Mouse (Mus musculus): Measurements from ENCODE around the gene Spaca3.
A peak's percentile ranks its signal among the peaks of the same experiment; 100 is the strongest.

The Spaca3 gene

GRCm38 (mm10) chr11:80858065-80858464 is at the start of gene Spaca3:
Gene Spaca3, plus strand, starts transcription at chr11:80858365.
- no peak for DNase-seq

DNA sequence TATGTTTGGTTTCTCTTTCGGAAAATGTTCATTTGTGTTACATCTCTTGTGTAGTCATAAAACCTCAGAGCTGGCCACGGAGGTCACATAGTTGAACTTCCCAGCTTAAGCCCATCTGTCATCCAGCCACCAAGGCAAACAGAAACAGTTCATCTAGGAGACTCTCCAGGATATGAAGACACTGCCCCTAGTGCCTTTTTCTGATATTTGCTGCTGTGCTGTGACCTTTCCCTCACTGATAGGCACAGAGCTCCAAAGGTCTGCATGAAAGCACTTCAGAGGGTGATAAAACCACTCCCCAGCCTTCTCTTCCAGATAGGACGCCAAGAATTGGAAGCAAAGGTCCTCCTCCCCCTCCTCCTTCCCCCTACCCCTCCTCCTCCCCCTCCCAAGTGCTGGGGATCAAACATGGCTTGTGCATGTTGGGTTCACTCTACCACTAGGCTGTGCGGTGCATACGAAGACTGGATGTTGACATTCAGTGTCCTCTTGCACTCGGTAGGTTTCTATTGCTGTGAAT is 49.6 kb upstream of the Spaca3 start:
- DNase-seq = peak; percentile 37 to 52

GRCm38 (mm10) chr11:80809666-80809992 is 48.5 kb upstream of the Spaca3 start:
- no peak for DNase-seq

- peak; percentile 27 to 65 for DNase-seq
These were observed 48.0 kb upstream of the Spaca3 start, which contains the start of gene Tmem98 for GRCm38 (mm10) chr11:80809993-80810821. Gene Tmem98, plus strand, starts transcription at chr11:80810175.

DNA sequence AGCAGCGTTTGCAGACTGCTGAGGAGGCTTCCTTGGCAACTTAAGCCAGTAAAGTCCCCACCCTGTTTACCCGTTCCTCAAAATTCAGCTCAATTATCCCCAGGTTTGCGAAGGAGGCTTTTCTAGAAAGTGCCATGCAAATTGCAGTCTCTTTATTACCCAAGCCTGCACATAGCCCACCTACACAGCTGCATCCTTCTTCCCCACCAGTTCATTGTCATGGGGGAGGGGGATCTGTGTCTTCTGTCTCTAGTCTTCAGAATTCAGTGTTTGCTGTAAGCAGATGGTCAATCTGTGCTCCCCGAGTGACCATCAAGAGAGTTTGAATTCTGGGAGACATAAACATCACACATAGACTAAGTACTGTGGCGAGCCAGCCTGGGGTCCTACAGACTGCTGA is 47.0 kb upstream of the Spaca3 start:
- DNase-seq = no peak

- DNase-seq = no peak
These were observed 42.8 kb upstream of the Spaca3 start for GRCm38 (mm10) chr11:80815354-80815753.

DNA sequence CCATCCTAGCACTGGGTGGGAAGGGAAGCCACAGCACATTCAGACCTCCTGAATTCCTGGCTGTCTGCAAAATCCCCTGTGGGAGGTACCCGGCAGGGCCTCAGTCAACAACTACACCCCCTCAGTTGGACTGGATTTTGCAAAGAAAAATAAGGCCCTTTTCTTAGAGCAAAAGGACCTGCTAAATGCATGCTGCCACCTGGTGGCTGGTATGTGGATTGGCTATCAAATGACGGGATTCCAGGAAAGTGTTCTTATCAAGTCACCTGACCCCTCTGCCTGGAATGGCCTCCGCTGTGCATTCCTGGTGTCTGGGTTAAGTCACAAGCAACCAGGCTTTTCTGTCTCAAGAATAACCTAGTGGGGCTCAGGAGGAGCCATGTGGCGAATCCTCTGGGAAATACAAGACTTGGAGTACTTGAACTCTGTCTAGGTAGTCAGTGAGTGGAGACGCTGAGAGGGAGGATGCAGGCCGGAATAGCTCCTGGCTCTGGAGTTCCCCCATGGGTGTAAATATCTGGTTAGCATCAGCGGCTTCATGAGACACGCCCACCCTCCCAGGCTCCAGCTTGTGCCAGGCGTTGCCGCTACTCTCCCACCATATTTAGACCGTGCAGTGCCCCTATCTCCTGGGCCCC is 40.0 kb upstream of the Spaca3 start:
- DNase-seq = peak; percentile 86 to 89

DNA sequence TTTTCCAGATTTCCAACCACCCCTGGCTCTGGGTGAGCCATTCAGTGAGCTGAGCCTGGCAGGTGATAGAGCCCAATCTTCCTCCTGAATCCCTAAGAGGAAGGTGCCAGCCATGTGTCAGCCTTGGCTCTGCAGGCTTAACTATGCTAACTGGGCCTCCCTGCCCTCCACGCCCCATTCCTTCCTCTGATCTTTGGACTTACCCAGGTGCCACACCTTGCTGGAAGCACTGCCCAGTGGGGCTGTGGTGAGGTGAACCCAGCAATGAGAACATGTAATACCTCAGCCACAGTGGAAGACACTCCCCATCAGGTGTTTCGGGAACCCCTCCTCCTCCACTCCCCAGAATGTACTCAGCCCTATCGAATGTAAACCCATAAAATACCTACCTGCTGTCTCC is 38.1 kb upstream of the Spaca3 start:
- DNase-seq = no peak

DNA sequence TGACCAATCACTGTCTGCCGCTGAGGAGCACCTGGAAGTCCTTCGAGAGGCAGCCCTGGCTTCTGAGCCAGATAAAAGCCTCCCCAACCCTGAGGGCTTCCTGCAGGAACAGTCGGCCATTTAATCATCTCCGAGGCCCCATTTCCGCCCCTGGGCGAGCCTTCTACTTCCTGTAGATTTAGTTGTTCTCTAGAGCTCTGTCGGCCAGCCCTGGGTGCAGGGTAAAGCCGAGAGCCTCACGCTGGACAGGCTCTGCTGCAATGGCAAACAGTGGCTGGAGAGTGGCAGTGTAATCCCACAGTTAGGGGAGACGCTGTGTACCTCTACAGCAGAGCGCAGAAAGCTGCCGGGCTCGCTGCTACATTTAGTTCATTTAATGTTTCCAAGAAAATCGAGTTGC is 36.9 kb upstream of the Spaca3 start:
- DNase-seq = peak; percentile 41 to 55

GRCm38 (mm10) chr11:80821794-80822193 is 36.4 kb upstream of the Spaca3 start:
- no peak for DNase-seq

- DNase-seq = no peak
These were observed 22.8 kb upstream of the Spaca3 start for GRCm38 (mm10) chr11:80835395-80835794.

DNA sequence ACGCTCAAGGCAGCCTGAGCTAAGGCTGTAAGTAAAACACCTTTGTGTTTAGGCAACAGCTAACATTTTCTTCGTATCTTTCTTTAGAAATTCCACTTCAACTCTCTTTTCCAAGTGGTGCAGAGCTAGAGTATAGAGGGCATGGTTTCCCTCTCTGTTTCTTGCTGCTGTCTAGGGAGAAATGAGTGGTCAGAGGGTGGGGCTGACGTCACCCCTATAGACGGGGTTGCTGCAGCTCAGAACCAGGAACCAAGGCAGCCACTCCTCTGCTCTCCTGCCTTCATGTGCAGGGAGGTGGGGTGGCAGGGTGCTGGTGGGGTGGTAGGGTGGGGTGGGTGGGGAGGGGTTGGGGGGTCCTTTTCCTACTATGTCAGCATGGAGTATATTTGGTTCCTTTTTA is 22.3 kb upstream of the Spaca3 start:
- no peak for DNase-seq

- DNase-seq = no peak
These were observed 19.4 kb upstream of the Spaca3 start for GRCm38 (mm10) chr11:80838724-80839123.

DNA sequence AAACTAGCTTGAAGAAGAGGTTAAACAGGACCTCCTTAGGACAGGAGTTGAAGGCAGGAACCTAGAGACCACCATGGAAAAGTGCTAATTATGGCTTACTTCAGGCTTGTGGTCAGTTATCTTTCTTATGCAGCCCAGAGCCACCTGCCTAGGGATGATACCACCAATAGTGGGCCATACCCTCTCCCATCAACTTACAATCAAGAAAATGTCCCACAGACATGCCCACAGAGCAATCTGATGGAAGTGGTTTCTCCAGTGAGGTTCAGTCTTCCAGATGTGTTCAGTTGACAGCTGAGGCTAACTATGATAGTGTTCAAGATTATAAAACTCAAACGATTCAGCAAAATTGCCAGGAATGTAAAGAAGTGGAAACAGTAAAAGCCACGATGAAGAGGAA is 14.7 kb upstream of the Spaca3 start:
- DNase-seq = no peak

DNA sequence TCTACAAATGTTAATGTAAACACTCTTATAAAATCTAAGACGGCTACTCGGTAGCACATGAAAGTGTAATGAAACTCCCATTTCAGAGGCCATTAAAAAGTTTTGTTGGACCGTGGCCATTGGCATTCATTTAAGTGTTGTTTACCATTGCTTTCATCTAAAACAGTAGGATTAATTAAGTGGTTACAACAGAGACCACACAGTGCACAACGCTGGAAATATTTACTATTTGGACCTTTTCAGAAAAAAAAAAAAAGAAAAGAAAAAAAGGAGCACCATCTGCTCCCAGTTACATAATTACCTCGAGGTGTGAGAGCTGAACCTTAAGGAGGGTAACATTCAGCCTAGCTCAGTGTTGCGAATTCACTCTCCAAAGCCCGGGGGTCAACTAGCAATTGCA is 12.7 kb upstream of the Spaca3 start:
- DNase-seq = no peak

DNA sequence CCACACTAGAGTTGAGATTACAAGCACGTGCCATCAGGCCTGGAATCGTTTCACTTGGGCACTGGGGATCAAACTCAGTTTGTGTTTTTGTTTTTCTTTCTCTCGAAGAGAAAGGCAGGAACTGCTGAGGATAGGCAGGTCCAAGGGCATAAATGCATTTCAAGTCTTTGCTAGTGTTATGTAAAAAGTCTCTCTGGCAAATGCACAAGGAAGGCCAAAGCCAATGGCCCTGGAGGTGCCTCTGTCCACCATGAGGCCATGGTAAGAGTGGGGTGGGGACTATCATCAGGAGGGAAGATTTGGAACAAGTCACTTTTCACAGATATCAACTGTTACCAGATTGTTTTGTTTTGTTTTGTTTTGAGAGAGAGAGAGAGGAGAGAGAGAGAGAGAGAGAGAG is 12.1 kb upstream of the Spaca3 start:
- DNase-seq = no peak

GRCm38 (mm10) chr11:80848131-80848530 is 10.0 kb upstream of the Spaca3 start:
- no peak for DNase-seq

DNA sequence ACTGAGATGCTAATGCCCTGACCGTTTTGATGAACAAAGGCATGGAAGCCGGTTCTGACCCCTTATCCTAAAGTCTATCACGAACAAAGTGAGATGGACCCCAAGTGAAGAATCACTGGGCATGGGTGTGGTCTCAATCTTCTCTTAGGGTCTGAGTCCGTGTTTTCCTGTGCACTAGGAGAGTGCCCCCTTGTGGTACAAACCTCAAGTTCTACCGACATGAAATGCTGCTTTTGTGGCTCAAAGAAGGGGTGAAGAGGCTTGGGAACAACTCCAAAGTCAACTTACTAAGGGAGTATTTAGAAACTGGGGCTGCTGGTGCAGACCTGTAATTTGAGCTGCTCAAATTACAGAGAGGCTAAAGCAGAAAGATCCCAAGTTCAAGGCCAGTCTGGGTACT is 6.3 kb upstream of the Spaca3 start:
- DNase-seq = peak; percentile 24 to 48

DNA sequence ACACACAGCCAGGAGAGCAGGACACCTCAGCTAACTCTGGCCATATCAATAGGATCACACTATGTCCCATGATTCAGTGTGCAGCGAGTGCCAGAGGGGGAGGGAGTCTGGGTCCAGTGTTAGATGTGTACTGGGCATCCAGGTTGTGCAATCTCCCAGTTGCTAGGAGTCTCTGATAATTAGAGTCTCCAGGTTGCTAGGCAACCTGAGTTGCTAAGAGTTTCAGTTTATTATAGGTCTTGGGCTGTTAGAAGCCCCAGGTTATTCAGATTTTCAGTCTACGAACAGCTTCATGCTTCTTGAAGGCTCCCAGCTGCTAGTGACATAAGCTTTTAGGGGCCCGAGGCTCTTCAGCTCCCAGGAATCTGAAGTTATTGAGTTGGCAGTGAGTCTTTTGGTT is 5.2 kb upstream of the Spaca3 start:
- DNase-seq = no peak

GRCm38 (mm10) chr11:80854430-80854829 is 3.7 kb upstream of the Spaca3 start:
- no peak for DNase-seq

DNA sequence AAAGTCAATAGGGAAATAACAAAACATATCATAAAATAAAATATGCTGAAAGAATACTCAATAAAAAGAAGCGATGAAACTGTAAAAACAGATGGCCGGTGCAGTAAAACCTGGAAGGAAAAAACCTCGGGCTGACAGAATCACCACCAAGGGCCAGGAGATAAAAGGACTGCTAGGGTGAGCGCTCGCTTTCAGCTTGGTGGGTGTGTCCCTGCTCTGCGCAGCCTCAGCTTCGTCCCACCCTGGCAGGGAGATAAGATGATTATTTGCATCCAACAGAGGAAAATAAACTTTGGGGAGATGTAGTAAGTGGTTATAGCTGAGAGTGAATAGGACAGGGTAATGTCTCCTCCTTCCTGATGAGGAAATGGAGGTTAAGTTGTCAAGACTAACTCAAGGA is 3.3 kb upstream of the Spaca3 start:
- no peak for DNase-seq

DNA sequence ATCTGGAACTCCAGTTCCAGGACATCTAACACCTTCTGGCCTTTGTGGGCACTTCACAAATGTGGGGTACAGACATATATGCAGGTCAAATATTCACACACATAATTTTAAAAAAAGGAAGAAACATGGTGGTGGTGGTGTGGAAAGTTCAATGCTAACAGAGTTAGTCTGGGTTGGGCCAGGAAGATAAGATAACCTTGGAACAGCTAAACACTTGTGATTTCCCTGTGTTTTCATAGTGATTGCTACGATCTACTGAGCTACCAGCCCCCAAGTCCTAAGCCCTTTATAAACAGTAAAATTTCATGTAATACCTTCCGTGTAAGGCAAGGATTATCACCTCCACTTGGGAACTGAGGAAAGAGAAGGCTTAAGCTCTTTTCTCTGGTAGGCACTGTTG is 1.3 kb upstream of the Spaca3 start:
- no peak for DNase-seq

- no peak for DNase-seq
These were observed 4.8 kb downstream of the Spaca3 start for GRCm38 (mm10) chr11:80862941-80863340.

DNA sequence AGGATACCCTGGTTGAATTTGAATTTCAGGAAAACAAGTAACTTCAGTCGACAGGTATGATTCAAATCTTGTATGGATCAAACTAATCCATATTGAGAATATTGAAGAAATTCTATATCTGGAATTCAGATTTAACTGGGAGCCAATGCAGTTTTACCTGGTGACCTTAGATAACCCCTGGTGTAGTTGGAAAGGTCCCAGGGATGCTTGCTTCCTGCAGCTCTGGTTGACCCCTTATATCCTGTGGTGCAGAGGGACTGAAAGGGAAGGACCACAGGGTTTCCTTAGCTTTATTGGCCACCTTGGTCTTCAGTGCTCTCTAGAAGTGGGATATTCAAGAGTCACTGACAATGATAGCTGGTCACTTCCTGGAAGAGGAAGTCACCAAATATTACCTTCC is 9.9 kb downstream of the Spaca3 start:
- DNase-seq = no peak
